Mouse (Mus musculus) embryonic facial prominence, embryonic 14.5 days (tissue): Measurements from ENCODE around the gene Glrx2. TPM values are rescaled to one million over a fixed set of nuclear protein-coding genes. Genes with fewer than 3 reads are reported as not detected.

ENCODE experiments used
- ATAC-seq: fragments of 200-750 bp; cut with Nextera tagmentation; 2 replicates; pipeline ENCODE4 v1.8.0; 2017; ENCODE audit warnings: low read depth, moderate number of reproducible peaks, moderate TSS enrichment
- DNase-seq: peaks from one replicate; pipeline ENCODE4 v3.0.0-alpha.2; 2015; ENCODE audit warnings: low spot score
- H3K27ac ChIP-seq: fragments of 300-500 bp; sonication (generic); replicated peaks from 2 replicates; pipeline ENCODE4 v1.5.1; 2014; ENCODE audit warnings: low read depth, mild to moderate bottlenecking, low read length, moderate library complexity
- H3K27me3 ChIP-seq: fragments of 300-500 bp; sonication (generic); replicated peaks from 2 replicates; pipeline ENCODE4 v1.6.1; 2014; ENCODE audit warnings: low read length; ENCODE audit not compliant: control insufficient read depth, insufficient read depth
- H3K36me3 ChIP-seq: fragments of 300-500 bp; sonication (generic); 2 replicates; pipeline ENCODE4 v1.6.1; 2014; ENCODE audit warnings: low read length, mixed read lengths; ENCODE audit not compliant: control insufficient read depth, insufficient read depth
- H3K4me1 ChIP-seq: fragments of 300-500 bp; sonication (generic); 2 replicates; pipeline ENCODE4 v1.6.1; 2014; ENCODE audit warnings: antibody characterized with exemption, low read length; ENCODE audit not compliant: control insufficient read depth, insufficient read depth
- H3K4me2 ChIP-seq: fragments of 300-500 bp; sonication (generic); 2 replicates; pipeline ENCODE4 v1.6.1; 2014; ENCODE audit warnings: low read depth, mild to moderate bottlenecking, low read length, moderate library complexity, mixed read lengths
- H3K4me3 ChIP-seq: fragments of 300-500 bp; sonication (generic); 2 replicates; pipeline ENCODE4 v1.5.1; 2014; ENCODE audit warnings: low read depth, mild to moderate bottlenecking, low read length
- H3K9ac ChIP-seq: fragments of 300-500 bp; sonication (generic); 2 replicates; pipeline ENCODE4 v1.6.1; 2014; ENCODE audit warnings: low read depth, mild to moderate bottlenecking, low read length, moderate library complexity, mixed read lengths
- H3K9me3 ChIP-seq: fragments of 300-500 bp; sonication (generic); 2 replicates; pipeline ENCODE4 v1.6.1; 2016; ENCODE audit warnings: low read length; ENCODE audit not compliant: control insufficient read depth
- WGBS: fragments of 180-500 bp; shearing (Covaris S2); extraction: QIAGEN DNeasy Blood & Tissue Kit; methylation state at CpG from one replicate; pipeline ENCODE4 v1.1.7; 2014; 5-methylcytosine and 5-hydroxymethylcytosine counted together
- polyA plus RNA-seq: library from polyadenylated mRNA; unstranded; fragments of >200 nt; fragmentation: Nextera tagmentation; extraction: Ambion mirVana; gene quantifications from 2 replicates; pipeline ENCODE4 v1.2.1, GENCODE M21; 2014

Gene Glrx2
- polyA plus RNA-seq, 1 experiment from 2014 or later, result 71.6 TPM

- H3K4me2 ChIP-seq, result no peak overlapping the region
- no peak overlapping the region for H3K27ac ChIP-seq
- H3K4me3 ChIP-seq, result no peak overlapping the region
- no peaks in the 10 kb centered on the region for H3K36me3 ChIP-seq
- H3K9me3 ChIP-seq, result no peaks in the 10 kb centered on the region
- DNase-seq (no peak), ATAC-seq (no peak)
- no peaks in the 10 kb centered on the region for H3K27me3 ChIP-seq
- WGBS, result 76% methylated on average over 6 of the region's 6 CpGs
- H3K9ac ChIP-seq, result no peak overlapping the region
- H3K4me1 ChIP-seq, result no peaks in the 10 kb centered on the region
Measured at GRCm38 (mm10) chr1:143708361-143708760, 7.8 kb upstream of the Glrx2 start.

DNA sequence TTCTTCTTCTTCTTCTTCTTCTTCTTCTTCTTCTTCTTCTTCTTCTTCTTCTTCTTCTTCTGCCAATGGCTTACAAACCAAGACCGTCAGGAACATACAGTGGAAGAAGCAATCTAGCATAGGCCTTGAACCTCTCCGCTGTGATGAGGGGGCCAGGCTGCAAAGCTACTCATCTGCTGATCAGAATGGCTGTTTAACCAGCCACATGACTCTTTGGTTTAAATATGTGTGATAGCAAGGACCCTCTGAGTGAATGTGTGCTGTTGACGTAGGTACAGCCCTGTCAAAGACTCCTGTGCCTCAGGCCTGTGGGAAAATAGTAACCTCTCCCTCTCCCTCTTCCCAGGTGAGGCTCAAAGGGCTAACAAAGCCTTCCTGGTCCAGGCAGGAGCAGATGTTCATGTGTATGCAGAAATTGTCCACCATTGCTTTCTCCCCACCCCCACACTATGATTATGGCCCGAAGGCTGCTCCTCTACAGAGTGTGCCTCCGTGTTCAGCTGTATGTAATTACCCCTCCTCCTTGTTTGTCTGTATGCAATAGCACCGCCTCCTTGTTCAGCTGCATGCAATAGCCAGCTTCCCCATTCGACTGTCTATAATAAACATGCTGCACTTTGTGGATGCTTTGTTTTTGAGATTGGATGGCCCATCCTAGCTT, 6.0 kb upstream of the Glrx2 start:
- Histone ChIP-seq H3K4me1 (no peaks in the 10 kb centered on the region), H3K27me3 (no peaks in the 10 kb centered on the region), H3K9me3 (no peaks in the 10 kb centered on the region), H3K4me3 (no peak overlapping the region), H3K27ac (no peak overlapping the region), H3K4me2 (no peak overlapping the region), H3K36me3 (no peaks in the 10 kb centered on the region), H3K9ac (no peak overlapping the region)
- 51% methylated on average over 7 of the region's 7 CpGs for WGBS
- ATAC-seq (peak; percentile 75; the same call in 1 of the 2 replicates), DNase-seq (peak; percentile 41)

GRCm38 (mm10) chr1:143710627-143710976, 5.5 kb upstream of the Glrx2 start:
- no peak overlapping the region for H3K4me2 ChIP-seq
- H3K27me3 ChIP-seq, result no peaks in the 10 kb centered on the region
- H3K27ac ChIP-seq, result no peak overlapping the region
- no peaks in the 10 kb centered on the region for H3K9me3 ChIP-seq
- WGBS, result 77% methylated on average over 5 of the region's 5 CpGs
- no peak overlapping the region for H3K9ac ChIP-seq
- H3K36me3 ChIP-seq, result no peaks in the 10 kb centered on the region
- no peak overlapping the region for H3K4me3 ChIP-seq
- ATAC-seq (no peak), DNase-seq (peak; percentile 1)
- no peaks in the 10 kb centered on the region for H3K4me1 ChIP-seq

GRCm38 (mm10) chr1:143724456-143725064, 8.4 kb downstream of the Glrx2 start:
- Histone ChIP-seq H3K27me3 (no peaks in the 10 kb centered on the region), H3K4me1 (no peaks in the 10 kb centered on the region), H3K27ac (no peak overlapping the region), H3K4me2 (no peak overlapping the region), H3K9ac (no peak overlapping the region), H3K4me3 (no peak overlapping the region), H3K36me3 (no peaks in the 10 kb centered on the region), H3K9me3 (no peaks in the 10 kb centered on the region)
- DNase-seq, result no peak
- 81% methylated on average over 5 of the region's 5 CpGs for WGBS
- ATAC-seq, result no peak

- no peaks in the 10 kb centered on the region for H3K27me3 ChIP-seq
- ATAC-seq (no peak), DNase-seq (no peak)
- H3K27ac ChIP-seq, result no peak overlapping the region
- no peaks in the 10 kb centered on the region for H3K4me1 ChIP-seq
- no peak overlapping the region for H3K4me3 ChIP-seq
- H3K4me2 ChIP-seq, result no peak overlapping the region
- WGBS, result 53% methylated on average over 9 of the region's 9 CpGs
- H3K9me3 ChIP-seq, result no peaks in the 10 kb centered on the region
- no peak overlapping the region for H3K9ac ChIP-seq
- H3K36me3 ChIP-seq, result no peaks in the 10 kb centered on the region
Measured at GRCm38 (mm10) chr1:143727701-143728445, 11.7 kb downstream of the Glrx2 start.

- DNase-seq (no peak), ATAC-seq (no peak)
- Histone ChIP-seq H3K27ac (no peak overlapping the region), H3K9ac (no peak overlapping the region), H3K4me3 (no peak overlapping the region), H3K4me1 (no peaks in the 10 kb centered on the region), H3K4me2 (no peak overlapping the region), H3K9me3 (no peaks in the 10 kb centered on the region), H3K27me3 (no peaks in the 10 kb centered on the region), H3K36me3 (no peaks in the 10 kb centered on the region)
- WGBS, result 64% methylated on average over 2 of the region's 2 CpGs
Measured at GRCm38 (mm10) chr1:143730899-143731298, 14.8 kb downstream of the Glrx2 start.

- ATAC-seq, result no peak
- Histone ChIP-seq H3K9ac (no peak overlapping the region), H3K4me2 (no peak overlapping the region), H3K4me3 (no peak overlapping the region), H3K36me3 (no peaks in the 10 kb centered on the region), H3K27ac (no peak overlapping the region), H3K9me3 (no peaks in the 10 kb centered on the region), H3K27me3 (no peaks in the 10 kb centered on the region), H3K4me1 (no peaks in the 10 kb centered on the region)
- 51% methylated on average over 4 of the region's 4 CpGs for WGBS
- no peak for DNase-seq
Measured at GRCm38 (mm10) chr1:143731691-143732090, 15.6 kb downstream of the Glrx2 start.

GRCm38 (mm10) chr1:143733914-143734410, 17.8 kb downstream of the Glrx2 start:
- WGBS, result 77% methylated on average over 5 of the region's 5 CpGs
- ATAC-seq, result no peak
- H3K27me3 ChIP-seq, result no peaks in the 10 kb centered on the region

More at GRCm38 (mm10) chr1:143733914-143734410, 17.8 kb downstream of the Glrx2 start:
- Histone ChIP-seq H3K36me3 (no peaks in the 10 kb centered on the region), H3K4me3 (no peak overlapping the region), H3K27ac (no peak overlapping the region), H3K4me1 (no peaks in the 10 kb centered on the region), H3K9ac (no peak overlapping the region), H3K4me2 (no peak overlapping the region), H3K9me3 (no peaks in the 10 kb centered on the region)
- DNase-seq, result no peak
